Mouse (Mus musculus) spleen, adult 2 months (tissue): ENCODE measurements at regions not wholly inside any gene's neighbourhood (a gene's known extent, or its start where the extent isn't known, plus 50 kb on each side); places are given as distances from the start of the nearest gene placed in this dataset.

ENCODE experiments used
- DNase-seq, 2 experiments: peaks; one replicate each; pipeline versions ENCODE4 v3.0.0 to v3.0.0-alpha.2; 2012 to 2021; ENCODE audit warnings: low spot score in 2 of 2, low read depth in 1 of 2
- H3K27ac ChIP-seq: fragments of 200-500 bp; 2 replicates; pipeline ENCODE4 v1.5.1; 2012; ENCODE audit warnings: low read length, inconsistent platforms; ENCODE audit not compliant: insufficient read depth
- H3K27me3 ChIP-seq: fragments of 200-500 bp; 2 replicates; pipeline ENCODE4 v1.6.1; 2012; ENCODE audit warnings: mild to moderate bottlenecking, moderate library complexity, low read length, inconsistent platforms; ENCODE audit not compliant: control insufficient read depth, insufficient read depth
- H3K36me3 ChIP-seq: fragments of 200-500 bp; 2 replicates; pipeline ENCODE4 v1.6.1; 2012; ENCODE audit warnings: mild to moderate bottlenecking, low read length, inconsistent platforms; ENCODE audit not compliant: control insufficient read depth, insufficient read depth
- H3K4me1 ChIP-seq: fragments of 200-500 bp; 2 replicates; pipeline ENCODE4 v1.6.1; 2011; ENCODE audit warnings: inconsistent platforms; ENCODE audit not compliant: control insufficient read depth, insufficient read depth, insufficient read length
- H3K4me3 ChIP-seq: fragments of 200-500 bp; 2 replicates; pipeline ENCODE4 v1.5.1; 2011; ENCODE audit warnings: mild to moderate bottlenecking, inconsistent platforms; ENCODE audit not compliant: insufficient read depth, insufficient read length; ENCODE audit errors: extremely low read depth
- CTCF ChIP-seq: fragments of 200-500 bp; IDR thresholded peaks from 2 replicates; pipeline ENCODE4 v1.5.1; 2011; ENCODE audit warnings: mild to moderate bottlenecking, inconsistent platforms; ENCODE audit not compliant: insufficient read depth, insufficient read length, insufficient replicate concordance; ENCODE audit errors: extremely low read depth
- POLR2A ChIP-seq: fragments of 200-500 bp; IDR thresholded peaks from 2 replicates; pipeline ENCODE4 v1.6.1; 2011; ENCODE audit warnings: low read depth, low read length, inconsistent platforms
- WGBS: fragments of 180-500 bp; shearing (Covaris S2); methylation state at CpG from one replicate; pipeline ENCODE4 v1.1.7; 2018; 5-methylcytosine and 5-hydroxymethylcytosine counted together

DNA sequence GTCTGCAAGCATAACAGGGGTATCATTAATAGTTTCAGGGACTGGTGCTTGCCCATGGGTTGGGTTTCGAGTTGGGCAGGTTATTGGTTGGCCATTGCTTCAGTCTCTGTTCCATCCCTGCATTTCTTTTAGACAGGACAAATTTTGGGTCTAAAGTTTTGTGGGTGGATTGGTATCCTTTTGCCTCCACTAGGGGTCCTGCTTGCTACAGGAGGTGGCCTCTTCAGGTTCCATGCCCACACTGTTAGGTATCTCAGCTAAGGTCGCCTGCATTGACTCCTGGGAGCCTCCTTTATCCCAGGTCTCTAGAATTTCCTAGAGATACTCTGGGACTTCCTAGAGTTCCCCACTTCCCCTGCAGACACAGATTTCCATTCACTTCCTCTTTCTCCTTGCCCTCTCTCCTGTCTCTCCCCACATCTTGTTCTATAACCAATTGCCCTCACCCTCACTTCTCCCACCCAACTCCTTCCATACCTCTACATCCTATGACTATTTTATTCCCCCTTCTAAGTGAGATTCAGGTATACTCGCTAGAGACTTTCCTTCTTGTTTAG, 278.2 kb downstream of the 1700017N19Rik start:
- no peaks in the 10 kb centered on the region for H3K36me3 ChIP-seq
- no peak overlapping the region for H3K27ac ChIP-seq
- no peak overlapping the region for H3K4me3 ChIP-seq
- no peak for TF ChIP-seq POLR2A
- 54% methylated on average over 3 of the region's 3 CpGs for WGBS
- no peaks in the 10 kb centered on the region for H3K27me3 ChIP-seq
- H3K4me1 ChIP-seq: no peaks in the 10 kb centered on the region
- no peak for DNase-seq

DNA sequence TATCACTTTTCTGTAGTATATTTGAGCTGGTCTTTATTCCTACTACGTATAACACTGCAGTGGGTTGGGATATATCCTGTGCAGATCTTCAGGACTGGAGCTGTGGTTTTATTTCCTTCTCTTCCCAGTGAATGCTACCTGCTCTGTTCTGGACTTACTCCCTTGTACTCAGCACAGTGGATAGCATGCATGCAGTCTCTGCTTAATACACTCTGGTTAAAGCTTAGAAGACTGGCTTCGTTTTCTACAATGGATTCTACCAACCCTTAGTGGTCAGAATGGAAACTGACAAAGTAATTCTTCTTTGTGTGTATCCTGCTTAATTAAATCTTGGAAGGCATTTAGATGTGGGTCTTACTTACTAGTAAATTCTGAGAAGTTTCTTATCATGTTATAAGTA, 292.3 kb downstream of the 1700017N19Rik start:
- DNase-seq: no peak
- Histone ChIP-seq H3K27ac (no peak overlapping the region), H3K4me3 (no peak overlapping the region), H3K36me3 (no peaks in the 10 kb centered on the region), H3K27me3 (no peaks in the 10 kb centered on the region), H3K4me1 (no peaks in the 10 kb centered on the region)
- no peak for TF ChIP-seq POLR2A
- TF ChIP-seq CTCF: no peak
- WGBS: 87% methylated on average over 2 of the region's 2 CpGs

DNA sequence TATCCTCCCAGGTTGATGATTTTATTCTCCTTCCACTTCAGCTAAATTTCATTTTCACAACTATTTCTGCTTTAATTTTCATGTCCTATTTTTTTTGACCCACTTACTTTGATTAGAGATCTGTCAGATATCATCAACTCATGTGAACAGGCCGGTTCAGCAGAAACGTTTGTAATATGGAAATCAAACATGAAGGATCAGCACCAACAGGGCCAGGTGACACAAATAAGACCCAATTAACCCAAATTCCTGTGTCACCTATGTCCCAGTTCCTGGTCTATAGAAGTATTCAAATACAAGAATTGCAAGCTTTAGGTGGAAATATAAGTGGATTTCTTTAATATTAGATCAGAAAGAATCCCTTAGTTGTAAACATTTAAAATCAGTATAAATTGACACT, 332.7 kb downstream of the 1700017N19Rik start:
- Histone ChIP-seq H3K4me1 (no peaks in the 10 kb centered on the region), H3K27ac (no peak overlapping the region), H3K27me3 (no peaks in the 10 kb centered on the region), H3K36me3 (no peaks in the 10 kb centered on the region), H3K4me3 (no peak overlapping the region)
- WGBS: 78% methylated on average over 2 of the region's 2 CpGs
- TF ChIP-seq CTCF: no peak
- no peak for TF ChIP-seq POLR2A
- no peak for DNase-seq

DNA sequence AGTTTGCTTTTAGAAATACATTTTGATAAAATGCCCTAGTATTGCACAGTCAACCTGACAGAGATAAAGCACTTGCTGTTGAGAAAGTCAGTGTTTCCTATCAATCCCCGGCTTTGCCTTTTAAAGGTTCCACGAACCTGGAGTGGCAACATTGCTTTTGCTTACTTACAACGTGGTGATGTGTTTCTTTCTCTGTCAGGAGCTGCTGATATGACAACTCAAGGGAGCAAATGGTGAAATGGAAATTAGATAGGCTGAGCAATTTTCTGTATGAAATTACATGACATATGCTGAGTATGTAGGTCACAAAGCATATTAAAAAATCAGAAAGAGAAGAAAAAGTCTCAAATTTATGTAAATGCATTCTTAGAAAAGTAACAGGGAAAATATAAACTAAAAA, 336.8 kb downstream of the 1700017N19Rik start:
- H3K27ac ChIP-seq: no peak overlapping the region
- TF ChIP-seq POLR2A (no peak), CTCF (no peak)
- 71% methylated on average over 3 of the region's 3 CpGs for WGBS
- no peaks in the 10 kb centered on the region for H3K4me1 ChIP-seq
- no peak for DNase-seq
- no peaks in the 10 kb centered on the region for H3K36me3 ChIP-seq
- H3K4me3 ChIP-seq: no peak overlapping the region
- no peaks in the 10 kb centered on the region for H3K27me3 ChIP-seq

DNA sequence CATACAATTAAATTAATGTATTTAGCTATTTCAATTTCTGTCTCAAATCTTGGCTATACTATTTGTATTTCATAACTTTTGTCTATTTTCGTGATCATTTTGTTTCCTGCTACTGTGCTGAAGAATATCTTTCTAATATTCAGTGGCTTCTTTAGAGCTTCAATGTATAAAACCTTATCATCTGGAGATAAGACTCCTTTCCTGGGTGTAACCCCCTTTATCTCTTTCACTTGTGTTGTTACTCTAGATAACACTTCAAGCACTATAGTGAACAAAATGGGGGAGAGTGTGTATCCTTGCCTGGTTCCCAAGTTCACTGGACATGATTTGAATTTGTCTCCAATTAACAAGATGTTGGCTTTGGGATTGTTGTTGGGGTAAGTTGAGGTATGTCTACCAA, 341.5 kb downstream of the 1700017N19Rik start:
- 85% methylated on average over 1 of the region's 1 CpGs for WGBS
- TF ChIP-seq POLR2A: no peak
- Histone ChIP-seq H3K27ac (no peak overlapping the region), H3K36me3 (no peaks in the 10 kb centered on the region), H3K4me1 (no peaks in the 10 kb centered on the region), H3K27me3 (no peaks in the 10 kb centered on the region), H3K4me3 (no peak overlapping the region)
- DNase-seq: no peak

DNA sequence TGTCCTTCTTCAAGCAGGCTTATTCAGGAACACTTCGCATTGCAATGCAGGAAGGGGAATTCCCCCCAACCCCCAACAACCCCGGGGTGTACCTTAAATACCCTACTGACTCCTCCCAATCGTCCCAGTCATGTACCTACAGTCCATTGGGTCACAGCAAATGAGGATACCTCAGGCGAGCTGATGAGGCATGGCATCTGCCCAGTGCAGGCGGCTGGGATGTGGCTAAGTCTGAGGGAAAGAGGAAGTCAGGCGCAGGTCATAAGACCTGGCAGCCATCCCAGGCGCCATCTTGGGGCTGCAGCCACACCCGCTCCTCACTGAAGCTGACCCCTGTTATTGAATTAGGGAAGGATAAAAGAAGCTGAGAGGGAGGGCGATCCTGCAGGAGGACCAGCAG, 368.1 kb downstream of the 1700017N19Rik start:
- no peaks in the 10 kb centered on the region for H3K36me3 ChIP-seq
- no peak for TF ChIP-seq POLR2A
- TF ChIP-seq CTCF: no peak
- no peak for DNase-seq
- WGBS: 87% methylated on average over 9 of the region's 9 CpGs
- no peak overlapping the region for H3K27ac ChIP-seq
- H3K4me1 ChIP-seq: no peaks in the 10 kb centered on the region
- no peak overlapping the region for H3K4me3 ChIP-seq
- no peaks in the 10 kb centered on the region for H3K27me3 ChIP-seq

DNA sequence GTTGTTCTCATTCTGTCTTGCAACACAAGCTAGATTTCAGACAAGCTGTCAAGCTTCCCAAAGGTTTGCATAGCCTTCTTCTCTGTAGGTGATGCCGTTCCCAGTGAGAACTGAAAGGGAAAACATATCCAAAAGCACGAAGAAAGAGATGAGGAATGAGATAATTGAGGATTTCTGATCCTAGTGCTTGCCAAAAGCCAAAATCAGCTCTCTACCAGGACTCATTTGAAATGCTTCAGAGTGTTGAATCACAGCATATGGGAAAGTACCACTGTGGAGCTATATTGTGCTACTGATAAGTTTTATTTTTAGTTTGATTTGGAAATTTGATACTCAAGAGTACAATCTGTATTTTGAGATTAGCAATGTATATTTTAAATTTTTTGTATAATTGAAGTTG, 413.2 kb downstream of the 1700017N19Rik start:
- Histone ChIP-seq H3K36me3 (no peaks in the 10 kb centered on the region), H3K4me3 (no peak overlapping the region), H3K27ac (no peak overlapping the region), H3K27me3 (no peaks in the 10 kb centered on the region), H3K4me1 (no peaks in the 10 kb centered on the region)
- TF ChIP-seq CTCF (no peak), POLR2A (no peak)
- DNase-seq: no peak
- WGBS: 74% methylated on average over 2 of the region's 2 CpGs

DNA sequence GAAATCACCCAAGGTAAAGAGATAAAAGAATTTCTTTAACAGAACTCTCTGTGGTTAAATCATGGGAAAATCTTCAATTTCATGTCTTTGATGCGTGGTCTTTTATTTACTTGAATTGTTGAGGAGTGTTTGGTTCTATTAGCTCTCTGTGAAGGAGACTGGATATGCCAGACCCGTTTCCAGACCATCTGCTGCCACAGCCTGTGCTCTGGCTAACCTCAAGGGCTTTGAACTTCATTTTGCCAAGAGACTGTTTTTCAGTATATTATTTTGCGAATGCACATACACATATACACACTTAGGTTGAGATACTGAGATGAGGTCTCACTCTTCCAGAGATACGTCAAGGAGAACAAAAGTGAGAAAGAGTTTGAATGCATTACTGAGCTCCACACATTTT, 414.4 kb downstream of the 1700017N19Rik start:
- H3K36me3 ChIP-seq: no peaks in the 10 kb centered on the region
- WGBS: 83% methylated on average over 4 of the region's 4 CpGs
- no peak overlapping the region for H3K4me3 ChIP-seq
- H3K27ac ChIP-seq: no peak overlapping the region
- no peaks in the 10 kb centered on the region for H3K27me3 ChIP-seq
- no peak for TF ChIP-seq POLR2A
- TF ChIP-seq CTCF: no peak
- no peaks in the 10 kb centered on the region for H3K4me1 ChIP-seq
- no peak for DNase-seq
